Mouse (Mus musculus): ENCODE results near the gene Adarb1. TPM values are rescaled to one million over a fixed set of nuclear protein-coding genes. Genes with fewer than 3 reads are reported as not detected.

Adarb1 gene
- total and polyA plus RNA-seq, 3 experiments = 11.3 to 23.5 (median 14.4) TPM

DNA sequence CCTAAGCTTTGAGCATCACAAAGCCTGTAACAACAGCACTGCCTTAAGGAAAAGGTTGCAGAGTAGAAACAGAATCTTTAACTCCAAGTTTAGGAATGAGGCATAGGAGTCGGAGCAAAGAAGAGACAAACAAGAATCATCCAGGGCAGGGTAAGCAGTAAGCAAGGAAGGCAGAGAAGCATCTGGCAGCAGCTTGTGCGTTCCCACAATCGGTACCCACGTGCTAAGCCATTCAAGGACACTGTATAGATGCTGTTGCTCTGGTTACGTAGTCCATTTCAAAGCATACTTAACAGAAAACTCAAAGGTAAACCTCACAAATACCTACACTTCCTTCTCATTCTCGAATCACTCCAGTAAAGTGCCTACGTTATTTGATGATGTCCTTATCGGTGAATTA lies 35.0 kb downstream of the Adarb1 start:
- no peak for DNase-seq

DNA sequence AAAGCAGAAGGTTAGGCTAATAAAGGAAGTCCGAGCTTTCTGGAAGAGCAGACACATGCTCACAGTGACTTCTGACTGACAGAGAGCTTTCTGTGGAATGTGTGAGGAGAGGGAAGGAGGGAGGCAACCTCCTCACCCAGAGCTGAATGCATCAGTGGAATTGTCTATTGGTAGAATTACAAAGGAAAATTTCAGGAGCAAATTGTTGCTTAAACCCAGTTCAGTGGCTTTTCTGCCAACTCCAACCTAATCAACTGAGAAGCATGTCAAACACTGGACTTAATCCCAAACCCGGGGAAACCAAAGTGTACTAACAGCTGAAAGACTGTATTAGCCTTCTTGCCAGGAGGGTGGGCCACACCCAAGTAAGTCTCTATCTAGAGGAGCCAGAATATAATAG lies 36.9 kb downstream of the Adarb1 start:
- DNase-seq = no peak

DNA sequence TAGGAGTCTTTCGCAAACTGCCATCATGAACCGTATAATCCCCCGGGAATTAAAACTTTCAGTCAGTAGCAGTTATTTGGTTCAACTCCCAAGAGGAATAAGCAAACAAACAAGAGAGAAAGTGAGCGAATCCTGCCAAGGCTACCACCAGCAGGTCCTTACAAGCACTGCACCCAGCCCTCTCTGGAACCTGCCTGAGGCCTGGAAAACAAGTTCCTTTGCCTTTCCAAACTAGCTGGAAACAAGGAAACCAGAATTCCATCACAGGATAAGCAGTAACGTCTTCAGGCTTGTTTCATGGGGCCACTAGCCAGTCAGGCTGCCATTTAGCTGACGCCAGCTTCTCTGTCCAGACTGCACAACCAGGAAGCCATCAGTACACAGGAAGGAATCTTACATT lies 37.4 kb downstream of the Adarb1 start:
- no peak for DNase-seq

DNA sequence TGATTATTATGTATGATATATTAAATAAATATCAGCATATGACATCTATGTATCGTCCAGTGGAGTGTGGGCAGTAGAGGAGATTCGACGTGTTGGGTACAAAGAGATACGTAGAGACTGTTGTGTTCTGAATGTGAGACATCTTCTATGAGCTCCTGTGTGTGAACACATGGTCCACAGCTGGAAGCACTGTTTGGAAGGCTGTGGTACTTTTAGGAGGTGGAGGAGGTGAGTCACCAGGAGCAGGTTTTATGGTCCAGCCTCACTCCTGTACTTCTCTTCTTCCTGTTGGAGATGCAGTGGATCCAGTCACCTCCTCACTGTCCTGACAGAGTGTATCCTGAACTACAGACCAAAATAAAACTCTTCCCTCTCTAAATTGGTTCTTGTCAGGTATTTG lies 38.9 kb downstream of the Adarb1 start:
- no peak for DNase-seq

DNA sequence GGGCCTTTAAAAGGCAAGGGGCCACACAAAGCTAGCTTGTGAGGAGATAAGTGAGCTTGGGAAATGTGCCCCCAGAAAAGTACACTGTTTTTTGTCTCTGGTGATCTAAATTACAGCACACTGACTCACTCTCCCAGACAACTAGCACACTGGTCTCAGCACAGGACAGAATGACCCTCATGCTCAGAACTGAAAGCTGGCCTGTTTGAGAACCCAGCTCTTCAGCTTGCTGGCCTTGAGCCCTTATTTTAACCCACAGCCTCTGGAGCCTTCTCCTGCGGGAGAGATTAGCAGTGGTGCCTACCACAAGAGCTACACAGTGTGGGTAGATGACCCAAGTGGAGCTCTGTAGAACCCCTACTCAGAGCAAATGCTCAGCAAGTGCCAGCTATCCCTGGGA lies 42.0 kb downstream of the Adarb1 start:
- DNase-seq = peak; percentile 21

DNA sequence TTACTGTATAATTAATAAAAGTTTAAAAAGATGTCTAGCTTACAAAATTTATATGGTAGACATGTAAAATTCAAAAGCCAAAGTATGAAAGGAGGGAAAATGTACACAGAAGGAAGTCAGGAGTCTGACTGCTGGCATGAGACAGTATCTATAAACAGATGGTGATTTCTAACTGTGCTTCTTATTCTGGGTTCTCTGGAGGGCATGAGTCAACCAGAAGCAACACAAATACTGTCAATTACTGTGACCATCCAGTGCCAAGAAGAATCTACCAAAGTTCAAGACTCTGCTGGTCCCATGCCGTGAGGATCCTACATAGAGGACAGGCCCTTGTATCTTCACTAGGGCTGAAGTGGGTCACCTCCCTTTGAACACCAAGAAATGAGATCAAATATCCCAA lies 43.1 kb downstream of the Adarb1 start:
- no peak for DNase-seq

DNA sequence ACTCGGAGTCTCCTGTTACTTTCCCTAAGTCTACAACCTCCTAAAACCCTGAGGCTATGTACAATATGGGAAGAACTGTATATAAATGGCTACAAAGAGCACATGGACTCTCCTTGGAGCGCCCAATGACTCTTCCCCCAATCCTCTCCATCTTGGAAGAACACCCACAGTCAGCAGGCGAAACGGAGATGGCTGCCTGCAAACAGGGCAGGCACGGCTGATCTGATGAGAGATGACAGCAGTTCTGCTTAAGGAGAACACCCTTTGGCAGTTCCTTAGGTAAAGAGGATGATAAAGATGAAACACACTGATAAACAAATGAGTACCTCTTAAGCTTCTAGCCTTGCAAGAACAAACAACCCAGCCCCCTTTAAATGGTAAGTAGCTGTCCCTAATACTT lies 43.7 kb downstream of the Adarb1 start:
- DNase-seq = no peak

DNA sequence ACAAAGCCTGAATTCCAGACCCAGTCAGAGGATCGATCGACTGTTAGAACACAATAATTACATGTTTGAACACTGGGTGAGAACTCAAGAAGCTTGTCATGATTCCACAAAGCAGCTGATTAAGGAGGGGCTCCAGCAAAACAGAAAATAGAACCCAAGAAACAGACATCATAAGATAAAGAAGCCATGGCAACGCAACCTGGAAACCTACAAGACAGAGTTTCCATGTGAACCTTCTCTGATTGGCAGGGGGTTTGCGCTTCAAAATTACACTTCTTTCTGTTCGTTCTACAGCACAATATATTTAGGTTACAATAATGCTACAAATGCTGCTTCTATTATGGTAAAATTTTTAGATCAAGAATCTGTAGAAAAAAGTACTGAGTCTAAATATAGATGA lies 47.9 kb downstream of the Adarb1 start:
- no peak for DNase-seq

DNA sequence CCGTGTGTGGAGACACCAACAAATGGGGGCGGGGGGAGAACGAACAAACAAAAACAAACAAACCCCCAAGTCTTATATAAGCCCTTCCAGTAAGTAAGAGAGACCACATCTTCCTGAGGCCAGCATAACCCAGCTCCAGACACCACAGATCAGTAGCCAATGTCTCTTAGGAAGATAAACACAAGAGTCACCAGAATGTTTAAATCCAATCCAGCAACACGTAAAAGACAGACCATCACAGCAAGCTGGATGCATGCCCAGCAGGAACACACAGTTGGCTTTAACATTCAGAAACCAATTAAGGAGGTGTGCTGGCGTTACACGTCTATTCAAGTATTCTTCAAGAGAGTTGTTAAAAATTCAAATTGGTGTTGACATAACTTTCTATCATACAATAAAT lies 50.1 kb downstream of the Adarb1 start:
- no peak for DNase-seq

DNA sequence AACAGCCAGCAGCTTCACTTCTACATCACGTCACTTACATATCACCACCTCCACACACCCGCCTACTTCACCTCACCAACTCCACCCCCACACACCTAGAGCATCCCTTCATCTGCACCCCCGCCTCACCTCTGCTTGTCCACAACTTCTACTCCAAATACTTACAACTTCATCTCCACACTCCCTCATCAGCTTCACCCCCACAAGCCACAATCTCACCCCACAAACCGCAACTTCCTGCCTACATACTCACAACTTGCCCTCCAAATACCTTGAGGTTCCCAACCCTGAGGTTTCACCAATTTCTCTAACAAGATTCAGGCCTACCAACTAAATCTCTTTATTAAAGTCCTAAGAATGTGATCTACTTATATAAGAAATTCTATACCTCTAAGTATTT lies 51.1 kb downstream of the Adarb1 start:
- no peak for DNase-seq

DNA sequence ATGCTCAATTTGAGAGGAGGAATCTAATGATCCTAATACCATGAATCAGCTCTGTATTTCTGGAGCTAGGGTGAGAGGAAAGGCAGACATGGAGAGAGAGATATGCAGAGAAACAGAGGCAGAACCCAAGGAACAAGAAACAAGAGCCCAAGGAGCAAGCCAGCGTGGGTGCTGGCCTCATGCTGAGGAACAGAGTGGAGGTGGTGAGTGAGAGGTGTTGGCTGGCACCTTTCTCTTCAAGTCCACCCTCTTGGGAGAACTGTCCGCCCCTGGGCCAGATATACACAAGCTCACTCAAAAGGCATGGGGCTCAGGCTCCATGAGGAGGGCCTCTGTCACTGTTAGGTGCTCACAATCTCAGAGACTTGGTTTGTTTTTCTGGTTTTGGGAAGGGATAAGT lies 52.9 kb downstream of the Adarb1 start:
- no peak for DNase-seq

DNA sequence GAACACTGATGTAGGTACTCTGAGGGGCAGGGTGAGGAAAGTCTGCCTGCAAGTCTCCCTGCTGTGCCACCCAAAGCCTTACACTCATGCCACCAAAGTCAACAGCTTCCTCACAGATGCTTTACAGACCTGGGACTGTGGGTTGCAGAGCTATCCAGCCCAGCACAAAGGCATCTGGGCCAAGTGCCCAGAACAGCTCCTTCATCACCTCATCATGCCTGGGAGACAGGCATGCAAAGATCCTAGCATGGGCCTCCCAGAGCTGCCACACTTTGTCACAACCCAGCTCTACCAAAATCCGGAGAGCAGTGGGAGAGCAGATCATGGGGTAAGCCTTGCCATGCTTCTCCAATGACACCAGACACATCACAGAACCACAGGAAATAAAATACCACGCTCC lies 57.6 kb downstream of the Adarb1 start:
- DNase-seq = no peak

DNA sequence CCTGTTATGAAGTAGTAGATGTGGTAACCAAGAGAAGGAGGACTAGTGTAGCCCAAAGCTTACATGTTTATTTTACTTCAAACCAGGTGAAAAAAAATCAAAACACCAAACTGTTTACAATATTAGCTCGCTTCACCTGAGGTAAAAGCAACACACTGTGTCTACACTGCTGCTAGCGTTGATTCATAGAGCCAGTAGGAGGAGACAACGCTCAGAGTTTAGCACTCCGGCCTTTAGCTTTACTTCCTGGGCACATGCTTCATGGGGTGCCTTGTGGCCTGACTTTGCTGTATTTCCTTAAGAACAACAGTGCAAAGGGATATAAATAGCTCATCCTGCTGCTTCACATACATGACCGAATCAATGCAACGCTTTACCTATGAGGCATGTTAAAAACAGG lies 60.1 kb downstream of the Adarb1 start:
- no peak for DNase-seq

DNA sequence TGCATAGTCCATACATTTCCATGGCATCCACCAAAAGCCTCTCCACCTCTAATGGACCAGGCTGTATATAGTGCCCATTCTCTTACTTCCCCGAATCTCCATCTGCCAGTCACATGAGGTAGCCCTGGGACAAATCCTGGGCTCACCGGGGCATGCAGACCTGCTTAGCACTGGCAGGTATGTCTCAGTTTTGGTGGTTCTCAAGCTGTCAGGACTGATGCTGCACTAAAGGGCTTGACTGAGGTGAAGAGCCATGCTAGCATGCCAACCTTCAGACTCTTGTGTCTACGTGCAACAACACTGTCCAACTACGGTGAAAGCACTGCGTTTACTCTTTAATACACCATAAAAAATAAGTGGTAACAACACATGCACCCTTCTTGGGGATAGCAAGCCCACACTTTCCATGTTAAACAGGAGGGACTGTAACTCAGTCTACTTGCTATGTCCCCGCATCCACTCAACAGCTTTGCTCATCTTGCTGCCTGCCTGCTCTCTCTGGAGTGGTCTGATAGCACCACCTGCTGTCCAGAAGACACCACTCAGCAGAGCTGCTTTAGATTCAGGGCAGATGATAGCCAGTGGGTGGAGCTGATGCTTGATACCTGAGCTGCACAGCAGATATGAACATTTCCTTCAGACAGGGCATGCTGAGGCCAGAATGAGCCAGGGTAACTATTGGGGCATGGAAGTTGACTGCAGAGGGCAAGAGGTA lies 64.9 kb downstream of the Adarb1 start:
- peak; percentile 81 for DNase-seq

DNA sequence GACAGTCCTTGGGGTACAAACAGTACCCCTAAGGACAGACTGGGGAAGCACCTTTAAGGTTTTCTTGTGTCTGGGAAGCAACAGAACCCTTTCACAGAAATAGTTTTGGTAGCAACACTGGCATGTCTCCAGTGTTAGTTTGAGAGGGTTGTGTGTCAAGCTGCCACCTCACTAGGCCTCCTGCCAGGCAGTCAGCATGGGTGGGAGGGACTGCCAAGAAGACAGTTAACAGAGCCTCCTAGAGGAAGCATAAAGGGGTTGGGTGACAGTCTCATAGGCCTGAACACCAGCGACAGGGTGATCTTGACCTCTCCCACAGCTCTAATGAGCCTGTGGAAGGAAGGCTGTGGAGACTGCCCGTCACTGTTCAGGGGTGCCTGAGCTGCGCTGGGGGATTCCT lies 75.2 kb downstream of the Adarb1 start:
- DNase-seq = no peak

DNA sequence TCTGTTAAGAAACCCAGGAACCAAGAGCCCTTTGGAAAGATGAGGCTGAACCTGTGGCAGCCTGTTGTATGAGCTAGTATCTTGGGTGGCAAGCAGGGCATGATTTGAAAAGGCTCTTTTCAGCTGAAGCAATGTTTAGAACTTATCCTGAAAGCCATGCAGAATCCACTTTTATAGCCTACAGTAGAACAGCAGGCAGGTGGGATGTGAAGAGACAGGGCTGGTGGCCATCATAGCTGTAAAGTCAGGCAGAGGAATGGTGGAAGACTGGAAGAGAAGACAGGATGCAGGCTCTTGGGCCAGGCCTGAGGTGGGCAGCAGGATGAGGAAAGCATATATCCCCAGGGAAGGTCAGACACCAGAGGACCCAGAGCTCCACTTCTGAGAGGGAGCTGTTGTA lies 76.4 kb downstream of the Adarb1 start:
- DNase-seq = no peak

DNA sequence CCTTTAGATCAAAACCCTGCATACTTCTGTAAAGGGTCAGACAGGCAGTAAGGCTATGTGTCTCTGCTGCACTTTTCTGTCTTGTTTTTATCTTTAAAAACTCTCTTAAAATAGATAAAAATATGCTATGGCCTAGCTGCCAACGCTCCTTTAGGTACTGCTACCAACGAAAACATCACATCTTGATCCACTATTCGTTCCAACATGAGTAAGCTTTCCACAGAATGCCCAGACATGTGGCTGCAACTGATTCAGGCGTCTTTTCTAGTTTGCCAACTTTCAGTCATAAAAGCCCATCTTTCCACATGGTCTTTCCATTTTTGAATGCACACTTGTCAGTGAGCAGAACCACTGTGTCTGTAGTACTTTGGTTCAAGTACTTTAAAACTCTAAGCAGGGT lies 77.0 kb downstream of the Adarb1 start:
- no peak for DNase-seq

DNA sequence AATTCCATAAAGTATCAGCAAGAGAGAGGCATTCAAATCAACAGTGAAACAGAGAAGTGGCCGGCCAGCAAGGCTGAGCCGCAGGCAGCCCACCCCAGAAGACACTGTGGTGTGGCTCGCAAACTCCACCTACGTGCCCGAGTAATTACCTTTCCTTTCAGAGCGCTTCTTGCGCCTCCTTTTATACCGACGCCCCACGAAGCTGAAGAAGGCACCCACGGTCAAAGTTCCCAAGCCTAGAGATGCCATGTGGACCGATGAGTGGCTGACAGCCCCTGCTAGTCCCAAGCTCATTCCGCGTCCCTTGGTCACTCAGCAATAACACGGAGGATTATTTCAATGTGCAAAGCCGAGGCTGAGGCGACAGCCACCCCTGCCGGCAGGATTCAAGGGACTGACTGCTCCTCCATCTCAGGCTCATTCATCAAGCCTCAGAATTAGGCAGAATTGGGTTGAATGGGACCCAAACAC lies 78.2 kb downstream of the Adarb1 start:
- peak; percentile 14 for DNase-seq

DNA sequence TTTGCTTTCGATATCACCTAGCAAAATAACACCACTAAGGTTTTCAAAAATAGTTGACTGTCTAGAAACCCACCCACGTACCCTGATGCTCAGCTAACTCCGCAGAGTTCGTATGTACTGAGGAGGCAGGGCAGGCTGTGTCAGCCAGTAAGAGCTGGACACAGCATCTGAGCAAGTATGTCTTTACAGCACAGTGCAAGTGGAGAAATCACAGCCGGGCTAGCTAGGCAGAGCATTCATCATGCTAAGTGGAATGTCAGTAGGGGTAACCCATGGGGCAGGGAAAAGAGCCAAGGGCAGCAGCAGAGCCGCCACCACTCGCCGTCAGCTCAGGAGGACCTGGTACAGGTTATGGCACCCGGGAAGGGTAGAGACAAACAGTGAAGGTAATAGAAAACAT lies 84.6 kb downstream of the Adarb1 start:
- no peak for DNase-seq

DNA sequence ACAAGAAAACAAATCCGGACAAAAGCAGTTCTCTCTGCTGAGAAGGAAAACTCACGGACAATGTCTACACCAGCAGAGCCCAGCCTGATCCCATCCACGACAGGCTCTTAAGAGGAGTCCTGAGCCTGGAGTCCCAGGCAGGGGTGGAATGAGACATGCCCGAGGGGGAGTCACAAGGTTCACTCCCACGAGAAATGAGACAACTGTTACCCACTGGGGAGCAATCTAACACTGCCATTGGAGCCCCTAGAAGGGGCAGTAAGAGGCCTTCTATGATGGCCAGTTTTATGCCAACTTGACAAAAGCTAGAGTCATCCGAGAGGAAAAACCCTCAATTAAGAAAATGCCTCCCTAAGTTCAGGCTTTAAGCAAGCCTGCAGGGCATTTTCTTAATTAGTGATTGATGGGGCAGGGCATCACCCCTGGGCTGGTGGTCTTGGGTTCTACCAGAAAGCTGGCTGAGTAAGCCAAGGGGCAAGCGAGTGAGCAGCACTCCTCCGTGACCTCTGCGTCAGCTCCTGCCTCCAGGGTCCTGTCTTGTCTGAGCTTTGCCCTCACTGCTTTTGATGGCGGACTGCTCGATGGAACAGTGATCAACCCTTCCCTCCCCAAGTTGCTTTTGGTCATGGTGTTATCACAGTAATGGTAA lies 88.5 kb downstream of the Adarb1 start:
- no peak for DNase-seq

DNA sequence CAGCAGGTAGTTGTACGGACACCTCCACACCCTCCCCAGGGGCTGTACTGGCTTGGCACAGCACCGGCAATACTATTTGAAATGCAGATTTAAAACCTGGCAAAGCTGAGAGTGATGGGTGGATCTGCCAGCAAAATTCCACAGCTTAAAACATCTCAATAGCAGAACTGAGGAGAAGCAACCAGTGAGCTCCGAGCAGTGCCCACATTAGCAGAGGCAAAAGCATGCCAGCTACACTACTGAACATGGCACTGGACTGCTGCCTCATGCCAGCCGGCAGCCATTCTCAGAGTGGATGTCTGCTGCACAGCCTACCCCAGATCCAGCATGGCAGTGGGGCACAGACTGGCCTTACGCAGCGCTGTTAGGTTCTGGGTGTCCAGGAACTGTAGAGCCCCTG lies 93.4 kb downstream of the Adarb1 start:
- DNase-seq = no peak

DNA sequence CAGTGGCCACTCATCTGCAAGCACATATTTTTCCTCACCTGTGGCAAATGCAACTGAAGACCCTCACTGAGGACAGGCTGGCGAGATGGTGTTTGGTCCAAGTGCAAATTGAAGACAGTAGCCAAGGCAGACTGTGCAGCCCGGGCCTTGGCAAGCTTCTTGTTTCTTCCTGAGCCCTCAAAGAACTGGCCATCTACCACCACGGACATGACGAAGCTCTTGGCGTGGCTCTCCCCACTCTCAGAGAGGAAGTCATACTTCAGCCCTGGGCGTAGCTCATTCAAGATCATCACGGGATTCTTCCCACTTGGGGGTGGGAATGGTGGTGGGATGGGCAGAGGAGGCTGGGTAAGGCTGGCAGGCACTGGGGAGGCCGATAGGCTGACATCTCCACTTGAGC lies 96.5 kb downstream of the Adarb1 start:
- DNase-seq = no peak

DNA sequence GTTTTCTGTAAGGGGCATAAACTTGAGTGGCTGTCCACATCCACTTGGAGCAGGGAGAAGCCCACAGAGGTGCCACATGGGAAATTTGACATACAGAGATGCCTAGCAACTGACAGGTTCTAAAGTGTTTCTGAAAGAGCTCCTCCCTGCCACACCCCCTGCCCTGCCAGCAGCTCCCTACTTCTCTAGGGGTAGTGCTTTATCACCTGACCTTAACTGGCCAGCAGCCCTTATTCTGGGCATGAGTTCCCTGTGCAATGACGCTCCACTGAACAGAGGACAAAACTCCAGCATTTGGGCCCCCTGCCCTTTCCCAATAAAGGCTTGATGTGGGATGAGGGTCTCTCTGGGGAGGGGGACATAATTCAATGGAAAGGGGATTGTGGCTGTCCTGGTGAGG lies 97.1 kb downstream of the Adarb1 start:
- no peak for DNase-seq

DNA sequence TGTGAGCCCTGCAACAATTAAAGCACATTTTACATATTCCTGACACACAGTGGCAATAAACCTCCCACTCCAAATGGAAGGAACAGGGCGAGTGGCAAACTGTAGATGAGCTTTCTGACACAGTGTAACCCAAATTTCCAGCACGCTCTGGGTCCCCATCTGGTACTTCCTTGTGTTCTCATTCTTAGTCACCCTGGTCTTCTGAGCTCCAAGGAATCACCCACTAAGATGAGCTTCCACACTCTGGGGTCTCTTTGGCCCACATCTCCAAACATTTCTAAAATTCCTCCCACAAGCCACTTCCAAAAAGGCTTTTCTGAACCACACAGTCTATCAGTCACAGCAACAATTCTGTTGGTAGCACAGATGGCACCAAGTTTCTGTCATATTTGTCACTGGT lies 102.4 kb downstream of the Adarb1 start:
- no peak for DNase-seq
